ENCODE assay signal across 22 mouse cellular contexts in genomic region chr4:151104147-151104546, GRCm38 (mm10). TPM values are rescaled to one million over a fixed set of nuclear protein-coding genes. Genes with fewer than 3 reads are reported as not detected.
DNase-seq lines count a peak whose midpoint lies in the region; ATAC-seq and TF ChIP-seq lines count a peak whose summit lies in the region.
"Had no signal": no experiment of that assay in that cellular context is flagged by ENCODE, and none has a peak within 500 bp of the region (broad histone marks: within the 10 kb centered on the region; RNA-seq: fewer than 3 reads in every experiment).

No protein-coding gene starts in this region.

- peaks cover 47% of the 10 kb centered on the region for H3K4me1 ChIP-seq in hindbrain, embryonic 14.5 days (replicated peaks; ENCODE audit: control insufficient read depth, insufficient read depth, low read length)
- H3K4me1 ChIP-seq in hindbrain, embryonic 12.5 days: peaks cover 38% of the 10 kb centered on the region
- peaks cover 74% of the 10 kb centered on the region for H3K4me1 ChIP-seq in forebrain, embryonic 15.5 days
- H3K4me1 ChIP-seq in hindbrain, postnatal 0 days (ENCODE audit: insufficient read depth, low read length): peaks cover 30% of the 10 kb centered on the region

- ATAC-seq in hindbrain, embryonic 14.5 days (ENCODE audit: low FRiP score): no peak
- ATAC-seq in hindbrain, embryonic 12.5 days (ENCODE audit: low FRiP score): no peak
- no peak for ATAC-seq in forebrain, embryonic 15.5 days (replicated peaks)
- ATAC-seq in hindbrain, postnatal 0 days: no peak
- ATAC-seq: intestine, postnatal 0 days had no signal

- WGBS in hindbrain, embryonic 14.5 days: 87% methylated on average over 10 of the region's 10 CpGs
- 90% methylated on average over 10 of the region's 10 CpGs for whole genome bisulfite sequencing in hindbrain, embryonic 12.5 days
- 76% methylated on average over 10 of the region's 10 CpGs for whole genome bisulfite sequencing in forebrain, embryonic 15.5 days
- WGBS in hindbrain, postnatal 0 days: 72% methylated on average over 10 of the region's 10 CpGs

- DNase-seq in cerebellum, postnatal 14 days: peak; percentile 24 to 32
- DNase-seq in cerebellum, adult 18-20 months: no peak
- DNase-seq in hindbrain, embryonic 14.5 days (ENCODE audit: low spot score): no peak
- DNase-seq in hindbrain, postnatal 0 days (ENCODE audit: low spot score): no peak
- DNase-seq in gastrocnemius, adult 8-10 months (ENCODE audit: low spot score in 2 of 2): no peak
- DNase-seq in layer of hippocampus, adult 9-10 months (ENCODE audit: low spot score): no peak
- DNase-seq: adrenal gland, adult 8-10 months; kidney, postnatal 10 days; lung, postnatal 14 days; right cerebral cortex, postnatal 14 days had no signal

- no peaks in the 10 kb centered on the region for H3K9me3 ChIP-seq in hindbrain, embryonic 14.5 days (ENCODE audit: control insufficient read depth, low read length)
- no peaks in the 10 kb centered on the region for H3K9me3 ChIP-seq in hindbrain, embryonic 12.5 days (replicated peaks)
- H3K9me3 ChIP-seq in forebrain, embryonic 15.5 days: no peaks in the 10 kb centered on the region
- H3K9me3 ChIP-seq in hindbrain, postnatal 0 days (ENCODE audit: low read length): no peaks in the 10 kb centered on the region
- H3K9me3 ChIP-seq: embryonic facial prominence, embryonic 15.5 days; limb, embryonic 10.5 days; midbrain, embryonic 12.5 days had no signal

- no peaks in the 10 kb centered on the region for H3K27me3 ChIP-seq in hindbrain, embryonic 14.5 days (ENCODE audit: control insufficient read depth, insufficient read depth, low read length)
- 0 out of 2 replicates have a peak, but pooled peaks cover 3% of the 10 kb centered on the region for H3K27me3 ChIP-seq in hindbrain, embryonic 12.5 days
- no peaks in the 10 kb centered on the region for H3K27me3 ChIP-seq in forebrain, embryonic 15.5 days
- H3K27me3 ChIP-seq in hindbrain, postnatal 0 days (ENCODE audit: insufficient read depth, low read length): no peaks in the 10 kb centered on the region
- H3K27me3 ChIP-seq: midbrain, embryonic 12.5 days had no signal

- no peak overlapping the region for H3K4me3 ChIP-seq in hindbrain, embryonic 14.5 days (replicated peaks; ENCODE audit: low read length)
- H3K4me3 ChIP-seq in hindbrain, embryonic 12.5 days: no peak overlapping the region
- H3K4me3 ChIP-seq in forebrain, embryonic 15.5 days: no peak overlapping the region
- H3K4me3 ChIP-seq in hindbrain, postnatal 0 days (ENCODE audit: low read length): no peak overlapping the region
- H3K4me3 ChIP-seq: embryonic facial prominence, embryonic 15.5 days; limb, embryonic 10.5 days; midbrain, embryonic 12.5 days had no signal

- H3K36me3 ChIP-seq in hindbrain, embryonic 14.5 days (replicated peaks; ENCODE audit: control insufficient read depth, insufficient read depth): no peaks in the 10 kb centered on the region
- no peaks in the 10 kb centered on the region for H3K36me3 ChIP-seq in hindbrain, embryonic 12.5 days
- H3K36me3 ChIP-seq in forebrain, embryonic 15.5 days: no peaks in the 10 kb centered on the region
- no peaks in the 10 kb centered on the region for H3K36me3 ChIP-seq in hindbrain, postnatal 0 days (ENCODE audit: insufficient read depth, low read length)
- H3K36me3 ChIP-seq: embryonic facial prominence, embryonic 15.5 days had no signal

- no peak overlapping the region for H3K9ac ChIP-seq in hindbrain, embryonic 14.5 days
- no peak overlapping the region for H3K9ac ChIP-seq in hindbrain, embryonic 12.5 days
- H3K9ac ChIP-seq in forebrain, embryonic 15.5 days (replicated peaks): no peak overlapping the region
- H3K9ac ChIP-seq in hindbrain, postnatal 0 days (replicated peaks; ENCODE audit: low read length): no peak overlapping the region
- H3K9ac ChIP-seq: embryonic facial prominence, embryonic 15.5 days; liver, embryonic 14.5 days; midbrain, embryonic 12.5 days had no signal

- peak overlapping the region; percentile 68; the same call in 1 of the 2 replicates for H3K4me2 ChIP-seq in hindbrain, embryonic 14.5 days (replicated peaks)
- H3K4me2 ChIP-seq in hindbrain, embryonic 12.5 days (replicated peaks): no peak overlapping the region
- H3K4me2 ChIP-seq in forebrain, embryonic 15.5 days (replicated peaks): peak overlapping the region; percentile 36
- H3K4me2 ChIP-seq in hindbrain, postnatal 0 days (ENCODE audit: low read depth, low read length): peak overlapping the region; percentile 79
- H3K4me2 ChIP-seq: embryonic facial prominence, embryonic 15.5 days; midbrain, embryonic 12.5 days had no signal

- TF ChIP-seq CTCF in hindbrain, postnatal 0 days (IDR thresholded peaks at IDR 0.05; ENCODE audit: low read depth): no peak

- no peak overlapping the region for H3K27ac ChIP-seq in hindbrain, embryonic 14.5 days
- no peak overlapping the region for H3K27ac ChIP-seq in hindbrain, embryonic 12.5 days
- H3K27ac ChIP-seq in forebrain, embryonic 15.5 days (replicated peaks): peak overlapping the region; percentile 83
- H3K27ac ChIP-seq in hindbrain, postnatal 0 days: no peak overlapping the region
- H3K27ac ChIP-seq: embryonic facial prominence, embryonic 15.5 days; limb, embryonic 10.5 days; liver, embryonic 14.5 days; midbrain, embryonic 12.5 days had no signal

RNA-seq across cellular contexts. Expression of gene Gm13090, which starts 14.8 kb away (rescaled TPM):
- 0.30 and 0.36 TPM in 2 replicates for polyA plus RNA-seq in hindbrain, embryonic 14.5 days (2014; fragmentation: Nextera tagmentation; extraction: Ambion mirVana)
- polyA plus RNA-seq in hindbrain, embryonic 12.5 days (2016; fragmentation: Nextera tagmentation; extraction: Ambion mirVana): not detected in 2 replicates
- polyA plus RNA-seq in forebrain, embryonic 15.5 days (2015; fragmentation: Nextera tagmentation; extraction: Ambion mirVana): 0.24 TPM in 1 of 2 replicates, not detected in the other
- not detected in 2 replicates for total RNA-seq in hindbrain, postnatal 0 days (2014; rRNA removed)
- polyA plus RNA-seq in hindbrain, postnatal 0 days (2015; fragmentation: Nextera tagmentation; extraction: Ambion mirVana): not detected in 2 replicates
- total RNA-seq in gastrocnemius, adult 8-10 months (2022): not detected
- total RNA-seq: adrenal gland, adult 8-10 months; ES-E14; gastrocnemius, postnatal 4 days; layer of hippocampus, postnatal 14 days; neutrophil, adult 5-6 weeks had no signal
- polyA plus RNA-seq: embryonic facial prominence, embryonic 15.5 days; frontal cortex, adult 2 months; intestine, postnatal 0 days; limb, embryonic 10.5 days; liver, embryonic 14.5 days; midbrain, embryonic 12.5 days had no signal

RNA-seq across cellular contexts. Expression of gene Vamp3, which starts 46.4 kb away (rescaled TPM):
- polyA plus RNA-seq in hindbrain, embryonic 14.5 days (2014; fragmentation: Nextera tagmentation; extraction: Ambion mirVana): 29.9 and 43.2 TPM in 2 replicates
- 85.7 and 86.3 TPM in 2 replicates for polyA plus RNA-seq in hindbrain, embryonic 12.5 days (2016; fragmentation: Nextera tagmentation; extraction: Ambion mirVana)
- polyA plus RNA-seq in forebrain, embryonic 15.5 days (2015; fragmentation: Nextera tagmentation; extraction: Ambion mirVana): 69.3 and 69.4 TPM in 2 replicates
- total RNA-seq in hindbrain, postnatal 0 days (2014; rRNA removed): 34.2 and 35.2 TPM in 2 replicates
- 56.3 and 57.0 TPM in 2 replicates for polyA plus RNA-seq in hindbrain, postnatal 0 days (2015; fragmentation: Nextera tagmentation; extraction: Ambion mirVana)
- 10 to 100 TPM; 51.9 to 60.7 (median 57.1) TPM for total RNA-seq in gastrocnemius, adult 8-10 months (2022)

RNA-seq across cellular contexts. Expression of gene Per3, which starts 59.7 kb away (rescaled TPM):
- polyA plus RNA-seq in hindbrain, embryonic 14.5 days (2014; fragmentation: Nextera tagmentation; extraction: Ambion mirVana): 3.9 and 5.1 TPM in 2 replicates
- polyA plus RNA-seq in hindbrain, embryonic 12.5 days (2016; fragmentation: Nextera tagmentation; extraction: Ambion mirVana): 5.6 and 6.0 TPM in 2 replicates
- 3.0 and 3.3 TPM in 2 replicates for polyA plus RNA-seq in forebrain, embryonic 15.5 days (2015; fragmentation: Nextera tagmentation; extraction: Ambion mirVana)
- total RNA-seq in hindbrain, postnatal 0 days (2014; rRNA removed): 4.0 and 11.4 TPM in 2 replicates
- 4.7 and 5.0 TPM in 2 replicates for polyA plus RNA-seq in hindbrain, postnatal 0 days (2015; fragmentation: Nextera tagmentation; extraction: Ambion mirVana)
- total RNA-seq in gastrocnemius, adult 8-10 months (2022): 10 to 100 TPM in 3 of 4 experiments, 1 to 10 TPM in 1; 6.5 to 14.8 (median 11.6) TPM

Comparison
In these comparisons a context has a peak if more than half of its experiments do, and no peak if none do; other contexts are left out.
1. DNase-seq: peak in cerebellum, postnatal 14 days (2 of 2); none in cerebellum, adult 18-20 months (0 of 2), hindbrain, embryonic 14.5 days (single experiment), hindbrain, postnatal 0 days (single experiment), gastrocnemius, adult 8-10 months (0 of 2) and layer of hippocampus, adult 9-10 months (single experiment).